Mouse (Mus musculus): ENCODE results near the gene Dock9.

Gene Dock9

DNA sequence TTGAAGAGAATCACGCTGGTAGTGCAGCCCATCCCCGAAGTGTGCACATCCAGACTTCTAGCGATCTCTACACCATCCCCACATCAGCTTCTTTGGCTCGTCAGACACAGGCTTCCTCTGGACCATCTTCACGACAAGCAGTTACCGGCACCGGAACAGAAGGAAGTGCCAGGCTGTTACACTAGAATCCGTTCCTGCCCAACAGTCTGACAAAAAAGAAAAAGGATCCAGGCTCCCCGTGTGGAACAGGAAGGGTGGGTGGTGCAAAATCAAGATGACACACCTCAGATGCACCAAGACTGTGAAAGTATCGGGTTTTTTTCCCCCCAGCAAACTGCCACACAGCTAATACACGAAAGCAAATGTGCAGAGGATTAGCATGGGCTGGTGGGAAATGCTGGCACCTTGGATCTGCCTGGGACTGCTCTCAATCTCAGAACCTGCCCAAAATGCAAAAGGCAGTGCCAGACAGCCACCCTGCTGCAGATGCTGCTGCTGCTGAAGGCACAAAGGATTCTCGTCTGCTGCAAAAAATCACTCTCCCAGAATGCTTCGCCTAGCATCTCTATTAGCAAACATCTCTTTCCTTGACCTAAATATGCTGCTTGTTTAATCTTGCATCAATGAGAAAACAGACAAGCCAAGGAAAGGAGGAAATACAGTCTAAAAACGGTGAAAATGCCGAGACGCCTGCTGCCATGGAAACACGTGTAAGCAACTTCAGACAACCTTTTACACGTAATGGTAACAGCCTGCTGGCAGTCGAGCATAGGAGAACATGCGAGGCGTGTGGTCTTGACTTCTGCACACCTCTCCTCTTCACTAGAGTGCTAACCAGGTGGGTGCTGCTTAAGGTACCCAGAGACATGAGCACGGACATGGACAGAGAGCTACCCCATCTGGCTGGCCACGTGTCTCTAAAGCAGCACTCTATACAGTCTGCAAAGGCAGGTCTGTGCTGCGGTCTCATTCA is 58.9 kb downstream of the Dock9 start:
- 16% methylated on average over 24 of the region's 24 CpGs for WGBS

- WGBS = 50% methylated on average over 8 of the region's 8 CpGs
Measured at GRCm38 (mm10) chr14:121737277-121737676, 60.4 kb downstream of the Dock9 start.

- whole genome bisulfite sequencing = 54% methylated on average over 7 of the region's 7 CpGs
Measured at GRCm38 (mm10) chr14:121735678-121736077, 62.0 kb downstream of the Dock9 start.

- WGBS = 52% methylated on average over 7 of the region's 7 CpGs
Measured at GRCm38 (mm10) chr14:121734217-121734616, 63.4 kb downstream of the Dock9 start.

GRCm38 (mm10) chr14:121733694-121734093 is 63.9 kb downstream of the Dock9 start:
- WGBS = 86% methylated on average over 12 of the region's 12 CpGs

DNA sequence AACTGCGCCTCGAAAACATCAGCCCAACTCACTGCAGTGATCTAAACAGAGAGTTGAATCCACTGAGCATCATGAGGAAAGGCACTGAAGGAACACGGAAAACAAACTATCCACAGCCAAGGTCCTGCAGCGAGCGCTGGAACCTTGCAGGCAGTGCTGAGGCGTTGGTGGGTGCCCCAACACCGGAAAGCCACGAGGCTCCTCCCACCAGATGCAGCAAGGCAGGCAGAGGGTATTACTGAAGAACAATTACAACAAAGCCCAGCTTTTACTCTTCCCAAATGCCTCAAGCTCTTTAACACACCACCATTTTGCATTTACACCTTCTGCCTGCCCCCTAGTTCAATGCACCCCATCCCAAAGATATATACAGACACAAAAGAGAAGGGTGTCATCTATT is 65.4 kb downstream of the Dock9 start:
- 34% methylated on average over 8 of the region's 8 CpGs for WGBS

- WGBS = 47% methylated on average over 6 of the region's 6 CpGs
Measured at GRCm38 (mm10) chr14:121731688-121732168, 65.9 kb downstream of the Dock9 start.

- 90% methylated on average over 3 of the region's 3 CpGs for WGBS
Measured at GRCm38 (mm10) chr14:121730966-121731365, 66.7 kb downstream of the Dock9 start.

GRCm38 (mm10) chr14:121727996-121728395 is 69.6 kb downstream of the Dock9 start:
- 73% methylated on average over 8 of the region's 8 CpGs for WGBS

DNA sequence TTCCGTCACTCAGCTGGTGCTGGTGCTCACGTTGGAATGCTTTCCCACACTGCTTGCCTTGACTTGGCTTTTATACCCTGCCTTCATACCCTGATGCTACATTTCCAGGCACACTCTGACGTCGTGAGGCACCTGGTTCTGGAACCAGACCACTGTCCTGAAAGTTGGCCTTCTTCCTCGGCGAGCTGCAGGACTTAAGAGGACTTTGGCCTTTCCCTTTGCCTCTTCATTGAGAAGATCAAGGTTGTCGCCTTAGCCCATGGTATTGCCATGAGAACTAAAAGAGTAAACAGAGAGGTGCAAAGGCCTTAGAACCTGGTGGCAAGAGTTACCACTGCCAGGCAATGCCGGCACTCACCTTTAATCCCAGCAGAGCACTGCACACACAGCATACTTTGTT is 73.1 kb downstream of the Dock9 start:
- 90% methylated on average over 8 of the region's 8 CpGs for WGBS

DNA sequence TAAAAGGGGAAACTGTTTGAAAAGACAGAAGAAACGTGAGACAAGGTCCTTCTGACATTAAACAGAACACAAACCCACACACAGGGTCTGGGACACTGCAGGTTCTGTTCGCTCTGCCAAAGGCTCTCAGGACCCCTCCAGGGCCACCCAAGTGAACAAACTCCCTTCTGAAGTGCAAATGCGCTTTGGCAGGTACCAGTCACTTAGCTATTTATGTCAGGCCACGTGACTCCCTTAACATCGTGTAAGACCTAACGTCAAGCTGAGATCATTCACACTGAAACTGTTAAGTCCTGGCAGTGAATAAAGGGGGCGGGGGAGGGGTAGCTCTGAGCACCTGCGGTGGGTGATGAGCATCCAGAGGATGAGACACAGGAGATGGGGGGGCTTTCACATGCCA is 74.9 kb downstream of the Dock9 start:
- WGBS = 17% methylated on average over 8 of the region's 8 CpGs

GRCm38 (mm10) chr14:121721431-121721830 is 76.2 kb downstream of the Dock9 start:
- 70% methylated on average over 5 of the region's 5 CpGs for WGBS

GRCm38 (mm10) chr14:121719638-121720601 is 77.7 kb downstream of the Dock9 start:
- WGBS = 75% methylated on average over 9 of the region's 9 CpGs

- WGBS = 89% methylated on average over 3 of the region's 3 CpGs
Measured at GRCm38 (mm10) chr14:121714799-121715198, 82.8 kb downstream of the Dock9 start.

DNA sequence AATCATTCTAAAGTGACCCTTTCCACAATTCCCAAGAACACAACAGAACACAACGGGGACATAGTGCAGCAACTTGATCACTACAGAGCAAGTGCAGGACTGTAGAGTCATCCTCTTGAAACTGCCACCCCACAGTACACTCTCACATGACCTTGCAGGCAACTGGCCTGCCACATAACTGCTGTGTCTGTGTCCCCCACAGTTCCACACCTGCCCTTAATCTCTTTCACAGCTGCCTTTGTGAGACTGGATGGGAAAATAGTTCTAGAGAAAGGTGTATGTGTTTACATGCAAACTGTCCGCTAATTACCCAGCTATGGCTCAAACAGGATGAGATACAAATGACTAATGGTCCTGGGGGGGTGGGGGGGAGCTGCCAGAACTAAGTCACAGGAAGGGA is 83.4 kb downstream of the Dock9 start:
- WGBS = 75% methylated on average over 2 of the region's 2 CpGs

GRCm38 (mm10) chr14:121713830-121714197 is 83.8 kb downstream of the Dock9 start:
- WGBS = 70% methylated on average over 4 of the region's 4 CpGs

DNA sequence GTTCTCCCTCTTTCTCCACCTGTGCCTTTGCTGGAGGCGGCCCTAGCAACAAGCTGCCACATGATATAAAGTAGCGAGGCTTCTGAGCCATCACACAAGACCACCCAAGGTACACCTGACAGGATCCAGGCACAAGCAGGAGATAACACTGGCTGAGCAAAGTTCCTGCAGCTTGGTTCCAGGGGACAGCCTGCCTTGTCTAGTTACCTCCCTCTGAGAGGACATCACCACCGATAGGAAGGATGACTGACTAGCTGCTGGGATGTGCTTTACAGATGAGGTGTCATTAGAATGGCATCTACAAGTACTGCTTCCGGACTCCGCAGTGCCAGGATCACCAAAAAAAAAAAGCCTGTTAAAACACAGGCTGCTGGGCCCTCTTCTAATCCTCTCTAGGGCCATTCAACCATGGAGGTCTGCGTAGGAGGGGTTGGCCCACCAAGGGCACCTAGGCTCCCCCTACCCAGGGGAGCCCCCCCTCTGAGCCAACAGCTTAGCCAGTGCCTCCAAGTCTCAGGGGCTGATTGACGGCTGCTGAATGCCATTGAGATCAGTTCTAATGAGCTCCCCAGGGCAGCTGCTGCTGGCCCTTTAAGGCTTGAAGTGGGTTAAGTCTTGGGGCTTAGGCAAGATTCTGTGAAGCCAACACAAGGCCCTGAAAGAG is 84.3 kb downstream of the Dock9 start:
- 58% methylated on average over 7 of the region's 7 CpGs for WGBS

- WGBS = 74% methylated on average over 14 of the region's 14 CpGs
Measured at GRCm38 (mm10) chr14:121711089-121711826, 86.4 kb downstream of the Dock9 start.

GRCm38 (mm10) chr14:121710130-121710529 is 87.5 kb downstream of the Dock9 start:
- WGBS = 48% methylated on average over 3 of the region's 3 CpGs

DNA sequence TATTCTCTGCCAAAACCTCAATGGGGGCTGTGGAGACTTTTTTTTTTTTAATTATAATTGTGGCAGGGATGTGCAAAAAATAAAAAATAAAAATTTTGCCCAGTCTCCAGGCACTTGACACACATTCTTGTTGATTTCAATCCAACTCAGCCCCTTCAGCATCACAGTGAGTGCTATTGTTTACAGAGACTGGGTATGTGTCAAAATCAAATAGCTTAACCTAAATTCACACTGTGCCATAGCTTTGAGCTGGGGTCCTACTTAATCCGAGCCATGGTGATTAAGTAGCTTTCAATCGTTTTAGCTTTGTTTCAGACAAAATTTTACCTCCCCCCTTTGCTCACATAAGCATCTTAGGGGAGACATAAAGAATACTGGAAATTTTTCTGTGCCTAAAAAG is 89.4 kb downstream of the Dock9 start:
- WGBS = 48% methylated on average over 2 of the region's 2 CpGs

GRCm38 (mm10) chr14:121706482-121706901 is 91.1 kb downstream of the Dock9 start:
- WGBS = 76% methylated on average over 3 of the region's 3 CpGs
